Mouse (Mus musculus) heart, postnatal 0 days (tissue): ENCODE results near the gene Ooep.

Source experiments
- CTCF ChIP-seq: IDR thresholded peaks from 2 replicates; pipeline ENCODE4 v1.5.1; 2016; ENCODE audit warnings: antibody characterized with exemption, control low read depth, low read depth
- EP300 ChIP-seq: IDR thresholded peaks from 2 replicates; pipeline ENCODE4 v1.6.1; 2016; ENCODE audit warnings: antibody characterized with exemption, low read depth

GRCm38 (mm10) chr9:78395244-78395629 lies 16.7 kb upstream of the Ooep start:
- TF ChIP-seq CTCF (no peak), EP300 (no peak)
